Mouse (Mus musculus): Measurements from ENCODE around the gene Atxn3. TPM values are rescaled to one million over a fixed set of nuclear protein-coding genes. Genes with fewer than 3 reads are reported as not detected.
"Not testable (repeated sequence)": the region's sequence is repeated elsewhere in the genome, so short reads cannot be mapped to it uniquely, and the experiment has no call there.

Atxn3 gene
- total RNA-seq, 2 experiments from 2014 or later = 7.0 to 7.6 TPM

DNA sequence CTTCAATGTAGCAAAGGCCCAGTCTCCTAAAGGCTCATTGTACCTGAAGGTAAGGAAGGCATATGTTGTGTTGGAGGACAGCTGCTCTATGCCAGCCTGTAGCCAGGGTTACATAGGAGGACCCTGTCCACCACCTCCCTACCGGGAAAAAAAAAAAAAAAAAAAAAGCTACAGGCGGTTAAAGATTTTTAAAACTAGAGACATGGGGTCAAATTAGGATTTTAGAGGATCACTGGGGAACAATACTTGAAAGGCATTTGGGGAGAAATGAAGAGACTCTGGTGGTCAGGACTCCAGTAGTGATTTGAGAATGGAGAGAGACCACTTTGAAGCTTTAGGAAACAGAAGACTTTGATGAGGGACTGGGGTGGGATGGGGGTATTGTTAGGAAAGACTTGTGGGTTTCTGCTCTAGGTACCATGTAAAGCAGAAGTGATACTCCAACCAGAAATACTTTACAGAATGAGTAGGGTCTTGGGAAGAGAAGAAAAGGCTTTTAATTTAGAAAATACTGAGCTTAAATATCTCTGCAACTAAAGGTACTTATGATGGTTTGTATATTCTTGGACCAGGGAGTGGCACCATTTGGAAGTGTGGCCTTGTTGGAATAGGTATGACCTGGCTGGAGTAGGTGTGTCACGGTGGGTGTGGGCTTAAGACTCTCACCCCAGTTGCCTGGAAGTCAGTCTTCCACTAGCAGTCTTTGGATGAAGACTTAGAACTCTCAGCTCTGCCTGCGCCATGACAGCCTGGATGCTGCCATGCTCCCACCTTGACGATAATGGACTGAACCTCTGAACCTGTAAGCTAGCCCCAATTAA lies 1.1 kb upstream of the Atxn3 start:
- DNase-seq (ENCODE audit: low spot score in 2 of 2) = not testable (repeated sequence)

DNA sequence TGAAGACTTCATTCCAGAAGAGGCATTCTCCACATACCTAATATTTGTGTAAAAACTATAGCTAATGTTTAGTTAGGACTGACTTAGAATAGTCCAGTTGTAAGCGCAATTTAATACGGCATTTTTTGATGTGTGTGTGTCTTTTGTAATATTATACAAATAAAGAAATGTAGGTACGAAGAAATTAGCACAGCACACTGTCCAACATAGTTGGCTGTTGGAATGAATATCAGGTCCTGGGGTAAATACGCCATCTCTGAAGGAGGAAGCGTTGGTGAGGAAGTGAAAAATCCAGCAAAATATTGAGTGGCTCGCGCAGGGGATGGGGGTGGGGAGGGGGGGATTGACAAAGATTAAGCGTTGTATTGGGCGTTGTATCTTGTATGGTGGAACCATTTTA lies 510 bp upstream of the Atxn3 start:
- DNase-seq (ENCODE audit: low spot score in 2 of 2) = no peak

DNA sequence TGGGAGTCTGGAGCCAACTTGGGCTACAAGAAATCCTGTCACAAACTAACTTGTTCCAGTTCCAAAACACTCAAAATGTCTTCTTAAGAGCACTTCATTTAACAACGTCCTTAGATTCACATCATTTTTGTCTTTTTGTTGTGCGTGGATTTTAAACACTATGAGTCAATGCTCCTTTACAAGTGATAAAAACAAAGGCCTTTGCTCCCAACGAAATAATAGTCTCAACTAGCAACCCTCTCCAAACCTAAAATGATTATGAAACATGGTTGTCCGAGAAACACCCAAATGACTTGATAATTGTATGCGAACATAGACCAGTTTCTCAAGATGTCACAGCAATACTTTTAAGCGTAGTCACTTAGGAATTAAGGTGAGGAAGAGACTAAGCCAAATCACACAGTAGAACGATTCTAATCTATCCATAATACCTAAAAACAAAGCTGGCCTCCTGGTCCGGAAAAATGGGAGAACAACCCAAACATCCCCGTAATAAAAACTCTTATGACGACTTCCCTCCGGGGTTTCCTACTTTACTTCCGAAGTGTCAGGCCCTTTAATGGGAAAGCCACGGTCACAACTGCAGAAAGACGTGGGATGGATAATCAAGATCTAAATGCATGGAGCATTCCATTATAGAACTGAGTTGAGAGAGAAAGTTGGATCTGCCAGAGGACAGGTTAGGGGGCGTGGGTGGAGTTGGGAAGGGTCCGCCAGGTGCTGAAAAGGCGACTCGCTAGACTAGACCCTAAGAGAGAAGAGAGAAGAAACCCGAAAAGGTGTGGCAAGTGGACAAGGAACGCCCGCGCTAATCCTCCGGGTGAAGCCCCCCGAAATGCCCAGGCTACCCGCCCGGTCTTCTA lies 736 bp downstream of the Atxn3 start:
- no peak for DNase-seq (ENCODE audit: low spot score in 2 of 2)

DNA sequence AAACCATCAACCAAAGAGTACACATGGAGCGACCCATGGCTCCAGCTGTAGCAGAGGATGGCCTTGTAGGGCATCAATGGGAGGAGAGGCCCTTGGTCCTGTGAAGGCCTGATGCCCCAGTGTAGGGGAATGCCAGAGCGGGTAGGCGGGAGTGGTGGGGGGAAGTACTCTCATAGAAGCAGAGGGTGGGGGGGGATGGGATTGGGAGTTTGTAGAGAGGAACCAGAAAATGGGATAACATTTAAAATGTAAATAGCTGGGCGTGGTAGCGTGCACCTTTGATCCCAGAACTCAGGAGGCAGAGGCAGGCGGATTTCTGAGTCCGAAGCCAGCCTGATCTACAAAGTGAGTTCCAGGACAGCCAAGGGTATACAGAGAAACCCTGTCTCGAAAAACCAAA lies 2.2 kb downstream of the Atxn3 start:
- not testable (repeated sequence) for DNase-seq (ENCODE audit: low spot score in 2 of 2)

DNA sequence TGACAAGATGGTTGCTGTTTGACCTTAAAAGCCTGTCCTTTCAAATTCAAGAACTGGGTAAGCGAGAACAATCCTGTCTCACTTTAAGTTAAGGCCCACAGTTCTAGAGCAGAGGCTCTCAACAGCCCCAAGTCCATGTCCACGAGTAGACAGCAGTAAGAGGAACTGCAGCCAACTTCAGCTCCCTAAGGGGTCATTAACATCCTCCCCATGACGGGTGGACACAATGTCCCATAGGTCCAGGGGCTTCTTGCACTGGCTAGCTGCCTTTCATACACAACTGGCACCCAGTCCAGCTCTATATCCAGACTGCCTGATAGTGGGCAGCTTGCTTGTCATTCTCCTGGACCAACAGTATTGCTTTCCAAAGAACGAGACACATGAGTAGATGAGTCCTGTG lies 9.2 kb downstream of the Atxn3 start:
- DNase-seq (ENCODE audit: low spot score in 2 of 2) = no peak

DNA sequence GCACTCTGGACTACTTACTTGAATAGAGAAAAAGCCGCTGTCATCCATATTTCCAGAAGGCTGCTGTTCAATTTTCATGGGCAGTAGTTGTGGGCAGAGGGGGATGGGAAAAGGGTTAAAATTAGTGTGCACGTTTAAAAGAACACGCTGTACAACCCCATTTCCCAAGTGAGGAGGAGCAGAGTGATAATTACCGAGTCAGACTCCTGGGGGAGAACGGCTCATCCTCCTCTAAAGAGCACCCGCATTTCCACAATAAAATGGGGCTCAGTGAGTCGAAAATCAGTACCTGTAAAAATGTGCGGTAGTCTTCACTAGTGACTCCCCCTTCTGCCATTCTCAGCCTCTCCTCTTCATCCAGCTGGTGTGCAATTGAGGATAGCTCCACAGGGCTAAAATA lies 10.1 kb downstream of the Atxn3 start:
- no peak for DNase-seq (ENCODE audit: low spot score in 2 of 2)

DNA sequence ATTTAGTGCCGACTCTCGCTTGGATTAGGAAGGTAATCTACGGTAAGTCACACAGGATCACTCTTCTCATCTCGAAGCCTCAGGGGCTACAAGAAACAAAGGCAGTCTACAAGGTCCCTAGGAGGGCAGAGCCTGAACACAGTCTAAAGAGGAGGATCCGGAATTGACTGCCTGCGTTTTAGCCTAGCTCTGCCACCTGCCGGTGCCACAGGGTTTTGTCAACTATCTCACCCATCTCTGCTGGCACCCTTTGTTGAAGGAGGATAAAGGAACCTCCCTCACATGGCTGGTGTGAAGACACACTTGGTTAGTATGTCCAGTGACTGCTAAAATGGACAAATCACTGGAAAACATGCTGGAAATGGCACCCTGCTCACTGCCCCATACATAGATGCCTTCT lies 20.5 kb downstream of the Atxn3 start:
- DNase-seq (ENCODE audit: low spot score in 2 of 2) = no peak

DNA sequence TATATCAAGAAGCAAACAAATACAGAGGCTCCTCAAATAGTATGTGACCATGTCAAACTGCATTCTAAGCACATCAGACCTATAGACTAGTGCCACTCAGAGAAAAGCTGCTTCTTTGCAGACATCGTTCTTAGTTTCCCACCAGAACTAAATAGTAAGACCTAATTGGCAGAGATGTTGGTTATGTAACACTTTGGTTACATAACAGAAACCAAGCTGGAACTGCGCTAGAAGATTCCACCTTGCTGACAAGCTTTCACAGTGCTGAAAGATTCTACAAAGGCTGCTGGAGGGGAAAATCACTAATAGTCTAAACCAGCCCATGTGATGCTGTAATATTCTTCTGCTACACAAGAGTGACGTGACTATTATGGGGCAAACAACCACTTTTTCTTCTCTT lies 22.8 kb downstream of the Atxn3 start:
- DNase-seq (ENCODE audit: low spot score in 2 of 2) = no peak

DNA sequence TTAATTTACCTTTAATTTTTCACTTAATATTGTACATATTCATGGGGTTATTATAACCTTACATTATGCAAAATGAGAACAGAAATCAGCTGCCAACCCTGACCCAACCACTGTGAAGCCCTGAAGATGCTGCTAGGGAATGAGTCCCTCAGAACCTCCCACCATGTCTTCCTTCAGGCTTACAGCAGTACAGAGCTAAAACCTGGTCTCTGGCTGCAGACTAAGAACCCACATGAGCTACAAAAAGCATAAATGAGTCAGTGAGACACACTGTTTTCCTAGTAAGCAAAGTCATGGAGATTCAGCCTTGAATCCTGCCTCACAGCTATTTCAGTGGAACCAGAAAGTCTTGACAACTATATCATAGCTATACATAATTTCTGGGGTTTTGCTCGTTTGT lies 29.6 kb downstream of the Atxn3 start:
- no peak for DNase-seq (ENCODE audit: low spot score in 2 of 2)

DNA sequence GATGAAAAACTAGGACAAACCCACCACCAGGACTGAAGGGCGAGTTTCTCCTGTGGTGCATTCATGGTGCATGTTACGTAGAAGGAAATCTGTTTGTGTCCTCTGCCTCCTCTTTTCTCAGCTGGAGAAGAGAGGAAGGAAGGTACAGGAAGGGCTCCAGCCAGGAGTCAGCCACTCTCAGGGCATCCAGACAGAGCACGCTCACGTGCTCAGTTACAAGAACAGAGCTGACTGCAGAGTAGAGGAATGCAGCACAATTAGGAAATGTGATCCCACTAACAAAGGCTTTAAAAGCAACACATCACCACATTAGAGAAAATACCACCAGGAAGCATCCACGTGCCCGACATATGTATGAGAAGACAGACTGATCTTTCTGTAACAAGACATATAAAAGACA lies 35.7 kb downstream of the Atxn3 start:
- no peak for DNase-seq (ENCODE audit: low spot score in 2 of 2)

DNA sequence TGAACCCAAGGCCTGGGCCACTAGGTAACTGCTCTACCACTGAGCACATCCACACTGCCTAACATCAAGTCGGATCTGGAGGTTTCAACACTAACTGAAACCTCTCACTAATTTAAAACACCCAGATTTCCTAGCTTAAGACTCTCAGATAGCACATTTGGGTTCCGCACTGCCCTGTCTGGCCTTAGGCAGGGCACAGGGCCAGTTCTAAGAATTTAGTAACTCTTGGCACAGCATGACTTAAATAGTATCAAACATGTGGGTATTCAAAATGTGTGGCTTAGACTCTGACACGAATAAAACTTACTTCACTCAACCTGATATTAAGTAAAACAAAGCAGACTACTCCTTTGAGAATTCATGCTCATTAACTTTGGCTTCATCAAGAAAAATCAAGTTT lies 38.2 kb downstream of the Atxn3 start:
- DNase-seq (ENCODE audit: low spot score in 2 of 2) = no peak

DNA sequence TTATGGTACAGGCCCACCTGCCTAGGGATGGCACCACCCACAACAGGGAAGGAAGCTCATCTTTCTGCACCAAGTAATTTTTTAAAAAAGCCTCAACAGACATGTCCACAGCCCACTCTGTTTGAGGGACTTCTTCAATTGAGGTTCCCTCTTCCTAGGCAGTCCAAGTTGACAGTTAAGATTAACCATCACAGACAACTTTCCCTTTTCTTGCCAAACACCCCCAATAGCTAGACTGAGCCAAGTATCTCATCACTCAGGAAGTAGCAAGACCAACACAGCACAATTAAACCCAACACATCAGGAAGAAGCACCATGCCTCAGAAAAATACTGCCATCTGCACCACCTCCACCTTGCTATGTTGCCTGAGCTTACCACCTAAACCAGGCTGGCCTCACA lies 40.9 kb downstream of the Atxn3 start:
- DNase-seq (ENCODE audit: low spot score in 2 of 2) = no peak

DNA sequence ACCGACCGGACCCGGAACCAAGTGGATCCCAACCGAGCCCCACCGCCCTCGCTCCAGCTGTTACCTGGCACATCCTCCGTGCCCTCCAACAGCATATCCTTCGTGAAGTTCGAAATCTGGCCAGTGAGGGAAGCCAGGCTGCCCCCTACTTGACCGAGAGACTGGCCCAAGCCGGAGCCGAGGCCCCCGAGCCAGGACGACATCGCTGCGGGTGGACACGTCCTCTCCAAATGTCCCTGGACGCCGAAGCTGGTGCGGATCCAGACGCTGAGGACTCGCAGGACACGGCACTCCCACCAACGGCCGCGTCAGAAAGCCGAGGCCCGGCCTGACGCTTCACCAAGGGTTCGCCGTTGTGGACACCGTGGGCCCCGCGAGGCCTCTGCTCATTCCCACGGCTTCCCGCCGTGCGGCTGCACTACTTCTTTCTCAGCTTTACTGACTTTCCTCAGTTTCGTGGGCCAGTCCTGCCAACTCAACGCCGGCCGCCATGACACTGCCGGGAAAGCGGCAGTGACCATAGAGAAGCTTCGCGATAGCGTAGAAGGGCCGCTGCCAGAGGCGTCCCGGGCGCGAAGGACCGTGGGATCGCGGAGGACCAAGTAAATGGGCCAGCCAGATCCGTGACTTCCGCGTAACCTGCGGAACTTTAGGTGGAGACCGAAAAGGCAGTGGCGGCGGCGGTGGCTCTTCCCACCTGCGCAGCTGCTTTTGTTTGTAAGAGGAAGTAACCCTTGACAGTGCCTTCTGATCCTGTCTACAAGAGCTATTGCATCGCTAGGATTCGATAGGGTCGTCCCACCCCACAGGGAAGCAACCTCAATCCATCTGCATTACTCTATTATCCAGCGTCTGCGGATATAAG lies 45.2 kb downstream of the Atxn3 start, which contains the start of gene Trip11:
Gene Trip11 (minus strand): TSS at position 642 of the 865 bp plus-strand sequence.
- DNase-seq (ENCODE audit: low spot score in 2 of 2) = peak; percentile 78 to 90

DNA sequence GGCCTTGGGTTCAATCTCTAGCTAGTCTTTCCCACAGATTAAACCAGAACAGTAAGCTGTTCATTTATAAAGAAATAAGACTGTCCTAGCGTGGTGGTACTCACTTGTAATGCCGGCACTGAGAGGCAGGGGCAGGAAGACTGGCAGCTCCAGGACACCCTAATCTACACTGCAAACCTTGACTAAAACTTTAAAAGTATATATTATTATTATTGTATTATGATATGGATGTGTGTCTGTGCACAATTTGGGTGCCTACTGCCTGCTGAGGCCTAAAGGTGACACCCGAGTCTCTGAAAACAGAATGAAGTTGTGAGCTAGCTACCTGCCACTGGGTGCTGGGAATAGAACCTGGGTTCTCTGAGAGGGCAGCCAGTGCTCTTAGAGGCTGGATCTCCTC lies 46.7 kb downstream of the Atxn3 start:
- DNase-seq (ENCODE audit: low spot score in 2 of 2) = no peak

DNA sequence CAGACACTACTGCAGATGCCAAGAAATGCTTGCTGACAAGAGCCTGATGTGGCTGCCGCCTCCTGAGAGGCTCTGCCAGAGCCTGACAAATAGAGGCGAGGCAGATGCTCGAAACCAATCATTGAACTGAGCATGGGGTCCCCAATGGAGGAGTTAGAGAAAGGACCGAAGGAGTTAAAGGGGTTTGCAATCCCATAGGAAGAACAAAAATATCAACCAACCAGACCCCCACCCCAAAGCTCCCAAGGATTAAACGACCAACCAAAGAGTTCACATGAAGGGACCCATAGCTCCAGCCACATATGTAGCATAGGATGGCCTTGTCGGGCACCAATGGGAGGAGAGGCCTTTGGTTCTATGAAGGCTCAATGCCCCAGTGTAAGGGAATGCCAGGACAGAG lies 47.7 kb downstream of the Atxn3 start:
- DNase-seq (ENCODE audit: low spot score in 2 of 2) = no peak

DNA sequence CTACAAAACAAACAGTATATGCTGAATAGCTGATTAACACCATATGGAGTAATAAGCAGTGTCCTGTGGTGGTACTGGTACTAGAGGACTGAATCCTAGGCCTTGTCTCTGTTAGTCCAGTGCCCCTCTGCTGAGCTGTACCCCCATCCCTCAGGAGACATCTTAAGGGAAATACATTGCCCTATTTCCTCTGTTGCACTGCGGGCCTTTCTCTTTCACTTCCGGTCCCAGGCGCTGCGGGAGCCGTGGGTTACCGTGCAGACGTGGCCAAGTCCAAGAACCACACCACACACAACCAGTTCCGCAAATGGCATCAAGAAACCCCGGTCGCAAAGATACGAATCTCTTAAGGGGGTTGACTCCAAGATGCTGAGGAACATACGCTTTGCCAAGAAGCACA lies 52.2 kb downstream of the Atxn3 start:
- no peak for DNase-seq (ENCODE audit: low spot score in 2 of 2)

DNA sequence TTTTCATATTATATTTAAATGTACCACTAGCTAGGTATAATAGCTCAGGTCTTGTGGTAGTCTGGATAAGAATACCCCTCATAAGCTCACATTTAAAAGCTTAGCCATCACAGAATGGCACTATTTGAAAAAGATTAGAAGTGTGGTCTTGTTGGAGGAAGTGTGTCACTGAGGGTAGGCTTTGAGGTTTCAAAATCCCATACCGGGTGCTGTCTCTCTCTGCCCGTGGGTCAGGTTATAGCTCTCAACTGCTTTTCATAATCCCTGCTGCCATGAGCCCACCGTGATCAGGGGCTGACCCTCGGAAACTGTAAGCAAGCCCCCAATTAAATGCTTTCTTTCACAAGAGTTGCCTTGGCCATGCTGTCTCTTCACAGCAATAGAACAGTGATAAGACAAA lies 53.1 kb downstream of the Atxn3 start:
- no peak for DNase-seq (ENCODE audit: low spot score in 2 of 2)

DNA sequence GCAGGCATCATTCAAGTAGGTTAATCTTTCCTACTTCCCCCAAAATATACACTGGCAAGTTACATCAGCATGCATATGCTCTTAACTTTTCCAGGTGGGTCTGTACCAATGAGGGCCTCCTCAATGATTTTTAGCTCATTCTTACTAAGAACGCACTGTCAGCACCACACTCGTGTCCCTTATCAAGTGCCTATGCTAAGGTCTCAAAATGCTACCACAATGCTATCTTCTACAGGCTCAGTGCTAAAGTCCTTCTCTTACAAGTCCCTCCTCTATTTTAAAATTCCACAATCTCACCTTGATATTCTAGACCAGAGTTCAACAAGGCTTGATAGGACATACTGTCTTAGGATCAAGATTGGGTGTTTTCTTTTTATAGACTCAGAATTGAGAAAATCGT lies 53.9 kb downstream of the Atxn3 start:
- DNase-seq (ENCODE audit: low spot score in 2 of 2) = no peak

DNA sequence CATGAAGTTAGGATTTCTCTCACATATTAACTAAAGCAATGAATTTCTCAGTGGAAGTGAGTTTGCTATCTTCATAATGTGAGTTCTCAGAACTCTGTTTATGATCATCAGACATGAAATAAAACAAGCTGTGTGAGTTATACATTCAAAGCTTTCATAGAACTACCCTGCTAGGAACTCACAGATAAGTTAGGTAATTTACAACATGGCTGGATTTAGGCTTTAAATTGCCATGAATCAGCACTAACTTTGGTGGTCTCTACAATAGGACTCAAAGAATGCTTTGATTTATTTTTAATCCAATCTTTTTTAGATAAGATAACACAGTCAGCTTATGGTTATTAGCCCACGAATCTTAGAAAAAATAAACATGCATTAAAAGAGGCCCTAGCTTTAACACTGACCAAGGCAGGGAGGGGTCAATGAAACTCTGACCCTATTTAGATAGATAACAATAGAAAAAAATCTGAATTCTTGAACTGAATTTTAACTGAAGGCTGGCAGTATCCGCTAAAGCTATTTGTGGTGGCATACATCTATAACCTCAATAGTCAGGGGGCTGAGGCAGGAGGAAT lies 58.3 kb downstream of the Atxn3 start:
- no peak for DNase-seq (ENCODE audit: low spot score in 2 of 2)

DNA sequence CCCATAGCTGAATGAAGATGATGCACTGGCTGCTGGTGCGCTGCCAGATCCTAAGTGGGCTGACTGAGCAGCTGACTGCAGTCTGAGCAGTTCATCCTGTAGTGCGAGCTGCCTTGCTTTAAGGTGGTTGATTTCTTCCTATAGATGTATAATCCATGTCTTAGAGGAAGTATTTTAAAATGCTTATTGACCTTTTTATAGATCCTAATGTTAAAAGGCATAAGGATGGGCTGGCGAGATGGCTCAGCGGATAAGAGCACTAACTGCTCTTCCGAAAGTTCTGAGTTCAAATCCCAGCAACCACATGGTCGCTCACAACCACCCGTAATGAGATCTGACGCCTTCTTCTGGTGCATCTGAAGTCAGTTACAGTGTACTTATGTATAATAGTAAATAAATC lies 59.1 kb downstream of the Atxn3 start:
- no peak for DNase-seq (ENCODE audit: low spot score in 2 of 2)

DNA sequence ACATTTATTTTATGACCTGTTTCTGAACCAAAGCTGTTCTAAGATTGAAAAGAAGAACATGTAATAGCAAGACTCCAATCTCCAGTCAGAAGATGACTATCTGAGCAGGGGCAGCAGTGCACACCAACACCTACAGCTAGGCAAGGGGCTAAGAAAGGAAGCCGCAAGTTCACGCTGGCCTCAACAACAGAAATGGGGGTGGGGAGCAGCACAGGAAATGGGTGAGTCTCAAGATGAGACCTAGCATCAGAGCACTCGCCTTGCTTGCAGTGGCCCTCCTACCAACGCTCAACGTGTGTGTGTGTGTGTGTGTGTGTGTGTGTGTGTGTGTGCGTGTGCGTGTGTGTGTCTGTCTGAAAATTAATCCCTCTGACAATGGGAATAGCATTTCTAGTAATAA lies 60.9 kb downstream of the Atxn3 start:
- DNase-seq (ENCODE audit: low spot score in 2 of 2) = no peak

All from gastrocnemius, postnatal 4 days (tissue).